Comparison of ENCODE assay signal across 20 mouse cellular contexts in the genomic region with DNA sequence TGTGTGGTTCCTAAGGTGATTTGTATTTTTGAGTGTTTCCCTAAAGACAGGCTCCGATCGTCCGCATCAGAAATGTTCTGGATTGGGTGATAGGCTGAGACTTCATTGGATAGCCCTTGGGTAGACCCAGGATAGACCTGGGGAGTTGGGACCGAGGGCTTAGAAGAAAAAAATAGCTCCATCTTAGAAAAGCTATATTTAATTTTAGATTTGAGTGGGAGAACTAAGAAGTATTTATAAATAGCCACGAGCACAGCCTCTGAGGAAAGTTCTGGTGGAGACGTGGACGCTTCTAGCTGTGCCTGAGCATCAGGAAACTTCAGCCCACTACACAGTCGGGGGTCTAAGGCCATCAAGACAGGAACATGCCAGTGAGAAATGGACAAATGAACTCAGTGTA. TPM values are rescaled to one million over a fixed set of nuclear protein-coding genes. Genes with fewer than 3 reads are reported as not detected.
DNase-seq lines count a peak whose midpoint lies in the region; ATAC-seq and TF ChIP-seq lines count a peak whose summit lies in the region.
"Had no signal": no experiment of that assay in that cellular context is flagged by ENCODE, and none has a peak within 500 bp of the region (broad histone marks: within the 10 kb centered on the region; RNA-seq: fewer than 3 reads in every experiment).

No protein-coding gene starts in this region.

- 0 out of 2 replicates have a peak overlapping the region, but pooled peaks have one; percentile 1 for H3K27ac ChIP-seq in hindbrain, embryonic 10.5 days
- H3K27ac ChIP-seq in hindbrain, embryonic 16.5 days (ENCODE audit: low read depth, low read length), result no peak overlapping the region
- peak overlapping the region; percentile 100 for H3K27ac ChIP-seq in liver, embryonic 14.5 days
- H3K27ac ChIP-seq: hindbrain, embryonic 15.5 days; kidney, postnatal 0 days; layer of hippocampus, adult 2 months; limb, embryonic 13.5 days; neural tube, embryonic 12.5 days had no signal

- peak; percentile 56 for ATAC-seq in frontal cortex, adult (ENCODE audit: low TSS enrichment)
- ATAC-seq in hindbrain, embryonic 16.5 days, result no peak
- no peak for ATAC-seq in liver, embryonic 14.5 days (ENCODE audit: insufficient read depth)
- ATAC-seq: intestine, postnatal 0 days had no signal

- no peak for TF ChIP-seq EP300 in liver, embryonic 14.5 days (IDR thresholded peaks at IDR 0.05; ENCODE audit: low read depth)

- H3K4me1 ChIP-seq in hindbrain, embryonic 10.5 days (replicated peaks), result peaks cover 27% of the 10 kb centered on the region
- peaks cover 8% of the 10 kb centered on the region for H3K4me1 ChIP-seq in hindbrain, embryonic 16.5 days (ENCODE audit: control insufficient read depth, insufficient read depth, low read depth, low read length)
- H3K4me1 ChIP-seq in liver, embryonic 14.5 days (replicated peaks; ENCODE audit: control insufficient read depth in 2 of 2, insufficient read depth in 2 of 2, low read length in 1 of 2), result peaks cover 88 to 94% of the 10 kb centered on the region in 2 experiments

- DNase-seq in frontal cortex, postnatal 25 days (ENCODE audit: low spot score in 2 of 2), result no peak
- DNase-seq in hindbrain, embryonic 10.5 days (ENCODE audit: low spot score), result no peak
- peak; percentile 62 for DNase-seq in brain, adult 2 months (ENCODE audit: low read depth, low spot score)
- no peak for DNase-seq in liver, embryonic 14.5 days (ENCODE audit: low read depth in 3 of 3, low spot score in 3 of 3)
- DNase-seq in adrenal gland, postnatal 36 days, result no peak
- DNase-seq: cerebellum, adult 11 months; gastrocnemius, postnatal 14 days; lung, postnatal 14 days; thymus, postnatal 25 days had no signal

- H3K9ac ChIP-seq in hindbrain, embryonic 16.5 days (ENCODE audit: low read depth, low read length), result no peak overlapping the region
- peak overlapping the region; percentile 85 for H3K9ac ChIP-seq in liver, embryonic 14.5 days (replicated peaks)
- H3K9ac ChIP-seq: hindbrain, embryonic 15.5 days; limb, embryonic 13.5 days; neural tube, embryonic 12.5 days had no signal

- no peaks in the 10 kb centered on the region for H3K27me3 ChIP-seq in hindbrain, embryonic 10.5 days (ENCODE audit: insufficient read depth, poor library complexity, severe bottlenecking)
- no peaks in the 10 kb centered on the region for H3K27me3 ChIP-seq in hindbrain, embryonic 16.5 days (replicated peaks; ENCODE audit: control insufficient read depth, insufficient read depth, low read length)
- H3K27me3 ChIP-seq in liver, embryonic 14.5 days (ENCODE audit: control insufficient read depth, insufficient read depth, low read length), result no peaks in the 10 kb centered on the region
- H3K27me3 ChIP-seq: CH12.LX; hindbrain, embryonic 15.5 days; limb, embryonic 13.5 days; neural tube, embryonic 12.5 days had no signal

- H3K4me2 ChIP-seq in hindbrain, embryonic 16.5 days (ENCODE audit: low read length), result no peak overlapping the region
- peak overlapping the region; percentile 97 for H3K4me2 ChIP-seq in liver, embryonic 14.5 days (ENCODE audit: low read depth)
- H3K4me2 ChIP-seq: hindbrain, embryonic 15.5 days; limb, embryonic 13.5 days; neural tube, embryonic 12.5 days had no signal

- TF ChIP-seq CTCF in liver, embryonic 14.5 days (IDR thresholded peaks at IDR 0.05; ENCODE audit: low read depth), result no peak

- no peak overlapping the region for H3K4me3 ChIP-seq in hindbrain, embryonic 10.5 days
- H3K4me3 ChIP-seq in hindbrain, embryonic 16.5 days (ENCODE audit: low read length), result no peak overlapping the region
- H3K4me3 ChIP-seq in liver, embryonic 14.5 days (ENCODE audit: insufficient read depth in 1 of 2, low read depth in 2 of 2, low read length in 2 of 2), result no peak overlapping the region
- H3K4me3 ChIP-seq: hindbrain, embryonic 15.5 days; layer of hippocampus, adult 2 months; limb, embryonic 13.5 days; neural tube, embryonic 12.5 days had no signal

- 92% methylated on average over 8 of the region's 8 CpGs for WGBS in hindbrain, embryonic 10.5 days
- 82% methylated on average over 8 of the region's 8 CpGs for WGBS in hindbrain, embryonic 16.5 days
- 82% methylated on average over 8 of the region's 8 CpGs for WGBS in liver, embryonic 14.5 days (ENCODE audit: insufficient replicate concordance)

- peaks cover 25% of the 10 kb centered on the region for H3K36me3 ChIP-seq in hindbrain, embryonic 10.5 days
- no peaks in the 10 kb centered on the region for H3K36me3 ChIP-seq in hindbrain, embryonic 16.5 days (ENCODE audit: control insufficient read depth, insufficient read depth, low read length)
- H3K36me3 ChIP-seq in liver, embryonic 14.5 days (replicated peaks; ENCODE audit: control insufficient read depth, insufficient read depth, low read depth), result peaks cover 46% of the 10 kb centered on the region
- H3K36me3 ChIP-seq: hindbrain, embryonic 15.5 days had no signal

- no peaks in the 10 kb centered on the region for H3K9me3 ChIP-seq in hindbrain, embryonic 10.5 days
- no peaks in the 10 kb centered on the region for H3K9me3 ChIP-seq in hindbrain, embryonic 16.5 days (ENCODE audit: control insufficient read depth, low read length)
- no peaks in the 10 kb centered on the region for H3K9me3 ChIP-seq in liver, embryonic 14.5 days (ENCODE audit: control insufficient read depth, low read length)
- H3K9me3 ChIP-seq: hindbrain, embryonic 15.5 days; limb, embryonic 13.5 days; neural tube, embryonic 12.5 days had no signal

RNA-seq across cellular contexts. Expression of a gene that starts 9.8 kb away (rescaled TPM):
- polyA plus RNA-seq in hindbrain, embryonic 10.5 days (2016; fragmentation: Nextera tagmentation; extraction: Ambion mirVana), result 58.1 and 66.3 TPM in 2 replicates
- polyA plus RNA-seq in hindbrain, embryonic 16.5 days (2015; fragmentation: Nextera tagmentation; extraction: Ambion mirVana), result 71.6 and 72.9 TPM in 2 replicates
- 49.5 and 61.0 TPM in 2 replicates for polyA plus RNA-seq in liver, embryonic 14.5 days (2012; rRNA removed)
- polyA plus RNA-seq in liver, embryonic 14.5 days (2014; fragmentation: Nextera tagmentation; extraction: Ambion mirVana), result 63.7 and 72.5 TPM in 2 replicates
- total RNA-seq in adrenal gland, postnatal 36 days (2021), result 10 to 100 TPM; 15.5 to 15.9 TPM

RNA-seq across cellular contexts. Expression of a gene that starts 59.8 kb away (rescaled TPM):
- 0.05 and 0.10 TPM in 2 replicates for polyA plus RNA-seq in hindbrain, embryonic 10.5 days (2016; fragmentation: Nextera tagmentation; extraction: Ambion mirVana)
- polyA plus RNA-seq in hindbrain, embryonic 16.5 days (2015; fragmentation: Nextera tagmentation; extraction: Ambion mirVana), result 0.49 and 0.56 TPM in 2 replicates
- 0.59 and 0.63 TPM in 2 replicates for polyA plus RNA-seq in liver, embryonic 14.5 days (2012; rRNA removed)
- 0.75 and 1.4 TPM in 2 replicates for polyA plus RNA-seq in liver, embryonic 14.5 days (2014; fragmentation: Nextera tagmentation; extraction: Ambion mirVana)
- not detected for total RNA-seq in adrenal gland, postnatal 36 days (2021)
- total RNA-seq: CH12.LX; gastrocnemius, postnatal 14 days; monocyte, adult 5-6 weeks had no signal
- polyA plus RNA-seq: heart, postnatal 0 days; kidney, postnatal 0 days had no signal
